Mouse (Mus musculus) kidney, adult 8-10 months (tissue): ENCODE measurements at regions not wholly inside any gene's neighbourhood (a gene's known extent, or its start where the extent isn't known, plus 50 kb on each side); places are given as distances from the start of the nearest gene placed in this dataset.

ENCODE experiments used
- DNase-seq, 2 experiments: peaks; one replicate each; pipeline ENCODE4 v3.0.0; 2022

DNA sequence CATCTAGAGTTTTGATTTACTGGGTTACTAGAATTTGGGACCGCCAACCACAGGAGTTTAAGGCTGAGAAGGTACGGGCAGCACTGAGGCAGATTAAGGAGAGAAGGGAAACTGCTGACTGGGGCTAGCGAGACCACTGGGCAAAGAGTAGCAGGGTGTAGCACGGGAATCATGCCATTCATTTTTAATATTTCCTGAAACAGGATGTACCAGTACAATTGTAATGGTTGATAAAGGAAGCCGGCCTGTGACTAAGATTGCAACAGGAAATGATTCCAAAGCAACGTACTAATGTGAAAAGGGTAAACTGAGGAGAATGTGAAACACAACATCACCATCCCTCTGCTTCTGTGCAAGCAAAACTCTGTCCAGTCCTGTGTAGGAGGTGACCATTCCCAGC lies 118.3 kb upstream of the Ift57 start:
- peak in 1 of 2 experiments; percentile 0 for DNase-seq

DNA sequence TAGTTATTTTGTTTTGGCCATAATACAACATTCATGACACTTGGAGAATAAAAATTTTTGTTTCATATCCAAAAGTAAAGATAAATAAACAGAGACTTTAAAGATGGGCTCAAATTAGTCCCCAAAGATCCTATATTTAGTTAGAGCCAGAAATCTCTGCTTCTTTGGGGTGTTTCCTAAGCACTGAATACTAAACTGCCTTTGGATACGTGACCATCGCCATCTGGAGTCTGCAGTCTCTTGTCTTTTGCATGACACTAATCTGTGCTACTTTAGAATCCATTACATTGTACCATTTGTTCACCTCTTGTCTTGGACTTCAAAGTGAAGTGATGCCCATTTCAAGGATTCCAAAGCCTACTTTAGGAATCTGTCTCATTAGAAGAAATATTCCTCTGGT lies 92.5 kb upstream of the Ift57 start:
- no peak for DNase-seq

DNA sequence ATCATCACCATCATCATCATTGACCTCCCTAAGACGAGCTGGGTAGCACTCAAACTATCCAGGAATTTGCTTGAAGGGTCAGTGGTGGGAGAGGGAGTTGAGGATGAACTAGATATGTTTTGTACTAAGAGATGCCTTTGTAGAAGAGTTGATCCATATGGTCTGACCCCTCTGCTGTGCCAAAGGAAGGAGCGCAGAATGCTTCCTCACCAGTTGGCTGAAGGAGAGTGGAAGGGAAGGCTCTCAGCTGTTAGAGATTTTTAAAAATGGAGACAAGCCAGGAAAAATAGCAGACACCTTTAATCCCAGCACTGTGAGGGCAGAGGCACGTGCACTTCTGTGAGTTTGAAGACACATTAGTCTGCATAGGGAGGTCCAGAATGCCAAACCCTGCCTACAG lies 84.2 kb upstream of the Ift57 start:
- no peak for DNase-seq

DNA sequence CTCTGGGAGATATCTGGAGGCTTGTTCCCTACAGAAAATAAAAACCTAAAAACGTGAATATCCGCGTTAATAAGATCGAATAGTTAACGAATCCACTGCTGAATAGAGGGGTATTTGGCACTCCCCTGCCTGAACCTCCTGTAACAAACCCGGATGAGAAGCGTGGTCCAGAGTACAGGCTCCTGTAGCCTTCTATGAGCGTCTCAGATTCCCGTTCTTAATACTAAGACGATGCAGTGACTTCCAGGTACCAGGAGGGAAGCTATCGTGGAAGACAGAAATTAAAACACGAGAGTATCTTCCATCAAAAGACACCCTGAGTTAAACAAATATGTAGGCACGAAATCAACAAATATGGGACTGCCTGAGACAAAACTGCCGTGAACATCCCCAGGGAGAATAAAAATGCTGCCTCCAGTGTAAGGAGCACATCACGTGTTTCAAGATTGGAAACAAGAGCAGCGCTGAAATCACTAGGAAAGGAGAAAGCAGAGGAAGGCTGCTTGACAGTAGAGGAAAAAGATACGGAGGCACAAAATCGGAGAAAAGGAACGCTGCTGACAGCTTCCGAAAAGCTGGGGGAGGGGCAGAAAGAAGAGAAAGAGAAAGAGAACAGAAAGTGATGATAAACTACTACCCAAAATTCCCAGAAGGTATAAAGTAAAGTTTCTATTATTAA lies 83.6 kb upstream of the Ift57 start:
- no peak for DNase-seq

DNA sequence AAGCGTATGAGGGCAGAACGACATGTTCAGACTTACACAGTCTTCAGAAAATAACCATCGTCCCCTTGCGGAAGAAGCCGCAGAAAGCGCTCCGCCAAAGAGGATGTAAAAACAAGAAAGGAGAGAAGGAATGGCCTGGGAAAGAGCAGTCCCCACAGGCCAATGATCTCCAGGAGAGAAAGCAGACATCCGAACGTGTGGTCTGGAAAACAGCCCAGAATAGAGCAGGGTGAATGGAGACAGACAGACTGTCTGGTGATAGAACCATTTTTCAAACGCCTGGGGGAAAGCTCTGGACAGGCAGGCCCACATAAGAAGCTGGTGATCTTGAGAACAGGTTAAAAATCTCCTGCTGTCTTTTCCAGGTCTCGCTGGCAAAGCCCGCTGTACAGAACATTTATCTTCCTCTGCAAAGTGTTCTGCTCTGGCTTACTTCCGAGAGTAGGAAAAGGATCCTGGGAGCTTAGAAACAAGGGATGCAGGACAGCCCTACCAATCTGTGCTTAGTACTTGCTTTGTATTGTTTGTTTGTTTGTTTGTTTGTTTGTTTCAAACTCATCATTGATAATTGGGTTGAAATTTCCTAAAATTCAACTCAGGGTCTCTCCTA lies 82.7 kb upstream of the Ift57 start:
- no peak for DNase-seq

DNA sequence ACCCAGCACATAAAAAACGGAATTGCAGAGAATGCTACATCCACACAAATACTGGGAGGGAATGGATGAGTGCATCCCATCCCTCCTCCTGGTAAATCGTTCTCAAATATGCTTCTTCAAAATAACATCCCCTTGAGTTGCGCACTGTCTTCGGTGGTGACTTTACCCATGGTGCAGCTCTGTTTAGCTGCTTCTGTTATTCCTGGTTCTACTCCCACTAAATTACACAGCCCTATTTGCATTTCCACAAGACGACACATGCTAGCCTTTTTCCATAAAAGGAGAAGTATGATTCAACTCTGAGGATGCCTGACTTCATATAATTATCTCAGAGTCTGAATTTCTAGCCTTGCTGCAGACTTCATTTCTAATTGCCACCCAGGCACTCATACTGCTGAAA lies 65.5 kb upstream of the Ift57 start:
- no peak for DNase-seq

DNA sequence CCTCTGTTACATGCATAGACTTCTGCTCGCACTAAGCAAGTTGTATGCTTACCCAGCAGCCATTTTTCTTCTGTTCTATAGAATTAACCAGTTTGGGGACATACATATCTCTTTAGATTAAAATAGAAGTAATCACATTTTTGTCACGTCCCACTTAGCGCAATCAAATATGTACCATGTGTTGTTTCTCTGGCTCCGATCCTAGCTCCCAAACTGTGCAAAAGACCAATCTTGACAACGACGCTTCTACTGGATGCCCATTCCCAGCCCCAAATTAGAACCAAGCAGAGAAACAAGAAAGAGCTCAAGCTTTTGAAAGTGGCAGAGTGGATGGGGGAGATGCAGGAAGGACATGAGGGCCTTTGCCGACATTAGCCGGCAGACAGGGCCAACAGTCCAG lies 63.5 kb upstream of the Ift57 start:
- DNase-seq = no peak

DNA sequence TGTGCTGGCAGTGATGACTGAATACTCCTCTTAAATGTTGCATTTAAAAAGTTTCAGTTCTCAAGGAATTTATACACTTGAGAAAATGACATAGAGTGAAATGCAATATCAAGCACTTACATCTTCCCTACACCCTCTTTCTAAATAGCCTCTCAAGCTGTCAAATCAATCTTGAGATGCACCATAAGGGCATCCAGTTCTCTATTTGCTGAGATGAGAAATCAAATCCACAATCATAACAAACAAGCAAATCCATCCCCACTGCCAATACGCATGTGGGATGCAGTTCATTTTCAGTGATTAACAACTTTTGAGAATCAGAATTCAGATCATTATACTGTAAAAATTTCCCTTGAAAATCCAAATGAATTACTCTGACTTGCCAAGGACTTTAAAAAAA lies 62.6 kb upstream of the Ift57 start:
- no peak for DNase-seq

DNA sequence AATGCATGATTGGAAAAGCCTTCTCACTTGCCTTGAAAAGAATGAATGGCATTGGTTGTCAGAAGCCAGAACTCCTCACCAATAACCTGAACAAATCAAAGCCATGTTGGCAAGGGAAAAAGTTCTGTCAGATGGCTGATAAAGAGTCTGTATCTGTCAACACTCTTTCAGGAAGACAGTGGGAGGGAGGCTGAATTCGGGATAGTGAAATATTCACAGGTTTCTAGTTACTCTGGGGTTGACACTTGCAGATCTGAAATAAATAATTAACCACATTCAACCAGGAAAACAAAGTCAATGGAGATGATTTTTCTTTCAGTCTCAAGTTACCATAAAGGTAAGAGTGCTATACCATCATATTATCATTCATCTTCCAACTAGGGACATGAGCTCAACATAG lies 56.3 kb upstream of the Ift57 start:
- DNase-seq = peak in 1 of 2 experiments; percentile 14

DNA sequence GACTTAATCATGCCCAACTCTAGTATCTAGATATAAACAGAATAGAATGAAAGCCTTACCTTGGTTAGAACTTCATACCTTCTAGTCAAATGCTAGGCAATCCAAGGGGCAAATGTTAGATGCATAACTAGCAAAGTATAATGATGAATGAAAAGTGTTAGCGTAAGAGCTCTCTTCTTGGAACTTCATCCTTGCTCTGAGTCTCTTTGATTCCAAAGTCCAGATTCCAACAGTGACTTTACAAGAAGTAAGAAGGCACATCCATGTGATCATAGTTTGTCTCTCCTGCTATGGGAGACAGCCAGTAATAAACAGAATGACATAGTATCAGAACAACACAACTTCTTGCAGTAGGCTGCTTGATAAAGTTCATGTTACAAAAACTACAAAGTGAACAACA lies 54.6 kb upstream of the Ift57 start:
- DNase-seq = peak in 1 of 2 experiments; percentile 55

DNA sequence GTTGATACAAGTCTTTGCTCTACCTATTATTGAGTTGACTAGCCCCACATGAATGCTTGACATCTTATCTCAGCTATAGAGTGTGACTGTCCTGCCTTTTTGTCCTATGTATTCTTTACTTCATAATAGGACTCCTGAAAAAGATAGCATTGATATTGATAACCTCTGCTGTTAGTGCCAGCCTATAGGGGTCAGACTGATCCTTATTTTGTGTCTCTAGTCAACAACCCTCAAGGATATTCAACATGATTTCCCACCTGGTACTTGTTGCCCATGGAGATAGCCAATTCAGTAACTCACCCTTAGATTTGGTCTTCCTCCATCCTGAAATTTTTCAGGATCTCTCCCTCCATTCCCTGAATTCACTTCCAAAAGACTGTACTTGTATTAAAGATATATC lies 52.6 kb upstream of the Ift57 start:
- no peak for DNase-seq
